Mouse (Mus musculus) NIH3T3 (cell line): ENCODE measurements at regions not wholly inside any gene's neighbourhood (a gene's known extent, or its start where the extent isn't known, plus 50 kb on each side); places are given as distances from the start of the nearest gene placed in this dataset.
A peak's percentile ranks its signal among the peaks of the same experiment; 100 is the strongest.

Experiments used
- DNase-seq: peaks from one replicate; pipeline ENCODE4 v3.0.0-alpha.2; 2012; ENCODE audit warnings: low read depth

GRCm38 (mm10) chr12:32735224-32735623 is 84.1 kb upstream of the Nampt start:
- DNase-seq = no peak

GRCm38 (mm10) chr12:32741465-32741864 is 77.9 kb upstream of the Nampt start:
- DNase-seq = no peak

GRCm38 (mm10) chr12:32757441-32758119 is 61.8 kb upstream of the Nampt start:
- peak; percentile 14 for DNase-seq

- no peak for DNase-seq
Measured at GRCm38 (mm10) chr12:32758150-32758549, 61.2 kb upstream of the Nampt start.

GRCm38 (mm10) chr12:32760627-32761026 is 58.7 kb upstream of the Nampt start:
- no peak for DNase-seq

- no peak for DNase-seq
Measured at GRCm38 (mm10) chr12:32761055-32761454, 58.3 kb upstream of the Nampt start.

- DNase-seq = no peak
Measured at GRCm38 (mm10) chr12:32764271-32764670, 55.1 kb upstream of the Nampt start.

- DNase-seq = no peak
Measured at GRCm38 (mm10) chr12:32764747-32765146, 54.6 kb upstream of the Nampt start.

GRCm38 (mm10) chr12:32765861-32766260 is 53.5 kb upstream of the Nampt start:
- DNase-seq = peak; percentile 22

GRCm38 (mm10) chr12:32766575-32766974 is 52.8 kb upstream of the Nampt start:
- DNase-seq = no peak

GRCm38 (mm10) chr12:32767206-32768081 is 51.9 kb upstream of the Nampt start:
- DNase-seq = no peak

GRCm38 (mm10) chr12:32768082-32768743 is 51.1 kb upstream of the Nampt start:
- DNase-seq = peak; percentile 5

GRCm38 (mm10) chr12:32768744-32769535 is 50.4 kb upstream of the Nampt start:
- peak; percentile 11 for DNase-seq
